Mouse (Mus musculus) kidney, embryonic 15.5 days (tissue): ENCODE measurements around the gene Tjp1. TPM values are rescaled to one million over a fixed set of nuclear protein-coding genes. Genes with fewer than 3 reads are reported as not detected.

Experiments
- ATAC-seq: fragments of 200-750 bp; cut with Nextera tagmentation; replicated peaks from 2 replicates; pipeline ENCODE4 v1.8.0; 2017; ENCODE audit warnings: moderate TSS enrichment; ENCODE audit not compliant: low FRiP score
- H3K27ac ChIP-seq: fragments of 300-500 bp; sonication (generic); 2 replicates; pipeline ENCODE4 v1.5.1; 2015; ENCODE audit warnings: mild to moderate bottlenecking, inconsistent platforms
- H3K27me3 ChIP-seq: fragments of 300-500 bp; sonication (generic); 2 replicates; pipeline ENCODE4 v1.6.1; 2015; ENCODE audit warnings: inconsistent platforms
- H3K36me3 ChIP-seq: fragments of 300-500 bp; sonication (generic); 2 replicates; pipeline ENCODE4 v1.6.1; 2015; ENCODE audit warnings: inconsistent platforms
- H3K4me1 ChIP-seq: fragments of 300-500 bp; sonication (generic); 2 replicates; pipeline ENCODE4 v1.6.1; 2015; ENCODE audit warnings: inconsistent platforms
- H3K4me2 ChIP-seq: fragments of 300-500 bp; sonication (generic); 2 replicates; pipeline ENCODE4 v1.6.1; 2015; ENCODE audit warnings: moderate library complexity, mild to moderate bottlenecking, inconsistent platforms
- H3K4me3 ChIP-seq: fragments of 300-500 bp; sonication (generic); replicated peaks from 2 replicates; pipeline ENCODE4 v1.5.1; 2015; ENCODE audit warnings: mild to moderate bottlenecking, inconsistent platforms
- H3K9ac ChIP-seq: fragments of 300-500 bp; sonication (generic); 2 replicates; pipeline ENCODE4 v1.6.1; 2015; ENCODE audit warnings: mild to moderate bottlenecking, inconsistent platforms
- H3K9me3 ChIP-seq: fragments of 300-500 bp; sonication (generic); replicated peaks from 2 replicates; pipeline ENCODE4 v1.6.1; 2016; ENCODE audit warnings: inconsistent platforms
- WGBS: fragments of 180-500 bp; shearing (Covaris S2); methylation state at CpG from one replicate; pipeline ENCODE4 v1.1.7; 2015; ENCODE audit warnings: mixed read lengths; 5-methylcytosine and 5-hydroxymethylcytosine counted together
- polyA plus RNA-seq: library from polyadenylated mRNA; unstranded; fragments of >200 nt; fragmentation: Nextera tagmentation; extraction: Ambion mirVana; gene quantifications from 2 replicates; pipeline ENCODE4 v1.2.1, GENCODE M21; 2015

Tjp1 gene
- polyA plus RNA-seq, 1 experiment from 2014 or later, result 31.2 TPM

DNA sequence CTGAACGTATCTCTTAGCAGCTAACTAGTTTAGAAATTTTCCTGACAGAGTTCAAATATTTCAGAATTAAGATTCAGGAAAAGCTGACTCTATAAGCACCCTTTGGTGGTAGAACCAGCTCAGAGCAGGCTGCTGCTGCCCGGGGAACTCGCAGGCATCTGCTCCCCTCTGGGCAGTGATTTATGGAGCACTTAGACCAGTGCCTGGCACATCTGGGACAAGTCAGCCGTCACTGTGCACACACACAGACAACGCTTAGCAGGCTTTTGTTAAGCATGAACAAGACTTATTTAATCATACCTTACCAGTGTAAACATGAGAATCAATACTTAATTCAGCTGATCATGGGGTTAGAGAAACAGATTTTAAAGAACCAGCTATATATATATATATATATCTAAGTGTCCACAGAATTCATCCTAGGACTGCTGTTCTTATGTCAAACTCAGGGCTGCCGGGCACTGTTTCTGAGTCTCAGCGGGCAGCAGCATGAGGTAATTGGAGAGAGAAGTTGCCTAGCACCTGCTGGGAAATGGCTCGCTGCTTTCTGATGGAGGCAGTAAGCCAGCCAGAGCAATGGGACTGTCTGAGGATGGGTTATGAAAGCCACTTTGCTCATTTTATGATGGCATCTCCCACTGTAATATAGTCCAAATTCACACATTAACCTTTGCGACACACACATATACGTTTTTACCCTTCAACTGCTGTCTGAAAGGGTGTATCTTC lies 14.0 kb downstream of the Tjp1 start:
- no peaks in the 10 kb centered on the region for H3K9me3 ChIP-seq
- H3K9ac ChIP-seq, result no peak overlapping the region
- no peak overlapping the region for H3K4me3 ChIP-seq
- no peaks in the 10 kb centered on the region for H3K36me3 ChIP-seq
- WGBS, result 32% methylated on average over 10 of the region's 10 CpGs
- peaks cover 4% of the 10 kb centered on the region; the same call in 1 of the 2 replicates for H3K4me1 ChIP-seq
- H3K27ac ChIP-seq, result no peak overlapping the region
- no peaks in the 10 kb centered on the region for H3K27me3 ChIP-seq
- H3K4me2 ChIP-seq, result no peak overlapping the region
- 0 out of 2 replicates have a peak, but pooled peaks have one; percentile 58 for ATAC-seq

DNA sequence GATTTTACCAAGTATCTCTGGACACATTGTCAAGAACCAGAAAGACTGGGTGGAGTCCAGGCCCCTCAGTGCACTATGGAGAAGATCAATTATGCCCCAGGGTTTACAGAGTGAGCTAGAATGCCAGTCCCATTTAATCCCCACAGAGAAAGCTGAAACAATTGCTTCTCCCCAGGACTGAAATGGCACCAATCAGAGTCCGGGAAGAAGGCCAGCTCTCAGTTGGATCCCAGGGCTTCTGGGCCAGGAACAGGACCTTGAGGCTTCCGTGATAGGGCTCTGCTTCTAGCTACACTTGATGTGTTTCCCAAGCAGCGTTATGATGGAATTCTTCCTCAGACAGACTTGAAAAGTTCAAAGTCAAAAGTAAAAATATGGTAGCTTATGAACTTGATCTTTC lies 18.2 kb downstream of the Tjp1 start:
- H3K9ac ChIP-seq, result no peak overlapping the region
- H3K4me3 ChIP-seq, result no peak overlapping the region
- ATAC-seq, result no peak
- H3K4me1 ChIP-seq, result peaks cover 4% of the 10 kb centered on the region; the same call in 1 of the 2 replicates
- H3K4me2 ChIP-seq, result no peak overlapping the region
- H3K9me3 ChIP-seq, result no peaks in the 10 kb centered on the region
- H3K36me3 ChIP-seq, result no peaks in the 10 kb centered on the region
- no peaks in the 10 kb centered on the region for H3K27me3 ChIP-seq
- no peak overlapping the region for H3K27ac ChIP-seq
- 83% methylated on average over 3 of the region's 3 CpGs for WGBS

DNA sequence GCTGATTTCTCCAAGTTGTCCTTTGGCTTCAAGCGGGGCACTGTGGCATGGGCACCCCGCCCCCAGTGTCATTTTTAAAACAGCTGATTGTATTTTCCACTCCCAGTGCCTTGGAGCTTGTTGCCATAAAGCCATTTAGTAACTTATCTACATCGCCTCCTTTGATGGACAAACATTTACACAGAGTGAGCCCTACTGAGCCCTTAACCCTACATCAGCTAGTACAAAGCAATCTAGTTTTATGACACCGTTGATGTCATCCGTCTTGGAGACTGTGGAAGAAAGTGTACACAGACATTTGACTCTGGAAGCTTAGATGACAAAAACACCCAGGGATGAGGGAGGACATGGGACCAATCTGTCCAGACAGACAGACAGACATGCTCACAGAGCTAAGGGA lies 20.2 kb downstream of the Tjp1 start:
- Histone ChIP-seq H3K9ac (no peak overlapping the region), H3K4me3 (no peak overlapping the region), H3K27me3 (no peaks in the 10 kb centered on the region), H3K9me3 (no peaks in the 10 kb centered on the region), H3K27ac (no peak overlapping the region), H3K36me3 (no peaks in the 10 kb centered on the region), H3K4me2 (no peak overlapping the region), H3K4me1 (peaks cover 5% of the 10 kb centered on the region; the same call in 1 of the 2 replicates)
- ATAC-seq, result no peak
- WGBS, result 74% methylated on average over 5 of the region's 5 CpGs

DNA sequence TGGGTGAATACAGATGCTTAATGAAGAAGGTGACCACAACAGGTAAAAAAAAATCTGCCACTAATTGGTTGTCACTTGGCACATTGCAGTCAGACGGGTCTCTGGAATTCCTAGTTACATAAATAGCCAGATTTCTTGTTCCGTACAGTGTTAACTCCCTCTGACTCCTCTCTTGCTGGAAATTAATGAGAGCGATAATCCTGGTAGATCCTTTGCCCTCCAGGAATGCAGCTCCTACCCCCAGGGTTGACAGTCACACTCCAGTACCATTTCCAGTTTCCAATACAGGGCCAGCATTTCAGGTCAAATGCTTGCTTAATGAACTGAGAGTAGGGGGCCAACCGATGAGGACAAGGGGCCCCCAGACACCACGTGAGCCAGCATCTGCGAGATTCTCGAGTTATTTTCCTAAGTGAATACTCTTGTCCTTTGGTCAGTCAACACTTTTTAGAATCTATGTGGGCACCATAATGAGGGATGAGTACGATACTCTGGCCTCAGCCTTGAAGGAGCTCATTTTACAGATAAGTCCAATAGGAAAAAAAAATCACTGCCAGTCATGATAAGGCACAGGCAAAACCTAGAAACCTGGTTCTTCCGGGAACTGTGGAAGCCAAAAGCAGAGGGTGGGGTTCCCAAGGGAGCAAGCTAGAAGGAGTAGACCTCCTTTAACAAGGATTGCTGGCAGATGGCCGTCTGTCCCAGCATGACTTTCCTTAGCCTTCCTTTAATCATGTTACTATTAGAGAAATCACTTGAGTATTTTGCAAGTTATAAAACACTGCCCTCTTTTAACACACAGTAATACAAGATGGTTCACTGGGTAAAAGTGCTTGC lies 24.9 kb downstream of the Tjp1 start:
- no peaks in the 10 kb centered on the region for H3K36me3 ChIP-seq
- H3K27ac ChIP-seq, result no peak overlapping the region
- ATAC-seq, result no peak
- H3K9me3 ChIP-seq, result no peaks in the 10 kb centered on the region
- no peak overlapping the region for H3K4me2 ChIP-seq
- H3K27me3 ChIP-seq, result no peaks in the 10 kb centered on the region
- no peak overlapping the region for H3K9ac ChIP-seq
- WGBS, result 48% methylated on average over 10 of the region's 10 CpGs
- no peak overlapping the region for H3K4me3 ChIP-seq
- H3K4me1 ChIP-seq, result peaks cover 22% of the 10 kb centered on the region

DNA sequence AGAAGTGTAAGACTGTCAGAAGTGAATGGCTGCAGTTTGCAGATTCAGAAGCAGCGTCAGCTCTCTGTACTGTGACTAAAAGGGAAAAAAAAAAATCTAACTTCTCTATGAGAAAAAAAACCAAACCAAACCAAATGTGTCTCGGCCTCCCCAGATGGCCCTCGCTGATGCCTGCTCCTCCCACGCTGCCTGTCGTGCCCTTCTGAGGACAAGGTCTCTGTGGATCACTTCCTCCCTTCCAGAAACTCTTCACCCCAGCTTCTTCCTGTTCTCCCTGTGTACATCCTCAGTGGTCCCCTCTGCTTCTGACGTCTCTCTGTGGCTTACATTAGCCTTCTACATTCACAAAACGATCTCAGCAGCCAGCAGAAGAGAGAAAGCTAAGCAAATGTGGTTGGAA lies 26.8 kb downstream of the Tjp1 start:
- H3K36me3 ChIP-seq, result no peaks in the 10 kb centered on the region
- ATAC-seq, result no peak
- H3K27ac ChIP-seq, result no peak overlapping the region
- peaks cover 22% of the 10 kb centered on the region for H3K4me1 ChIP-seq
- H3K9me3 ChIP-seq, result no peaks in the 10 kb centered on the region
- H3K4me3 ChIP-seq, result no peak overlapping the region
- WGBS, result 15% methylated on average over 7 of the region's 7 CpGs
- no peak overlapping the region for H3K4me2 ChIP-seq
- H3K9ac ChIP-seq, result no peak overlapping the region
- H3K27me3 ChIP-seq, result no peaks in the 10 kb centered on the region

DNA sequence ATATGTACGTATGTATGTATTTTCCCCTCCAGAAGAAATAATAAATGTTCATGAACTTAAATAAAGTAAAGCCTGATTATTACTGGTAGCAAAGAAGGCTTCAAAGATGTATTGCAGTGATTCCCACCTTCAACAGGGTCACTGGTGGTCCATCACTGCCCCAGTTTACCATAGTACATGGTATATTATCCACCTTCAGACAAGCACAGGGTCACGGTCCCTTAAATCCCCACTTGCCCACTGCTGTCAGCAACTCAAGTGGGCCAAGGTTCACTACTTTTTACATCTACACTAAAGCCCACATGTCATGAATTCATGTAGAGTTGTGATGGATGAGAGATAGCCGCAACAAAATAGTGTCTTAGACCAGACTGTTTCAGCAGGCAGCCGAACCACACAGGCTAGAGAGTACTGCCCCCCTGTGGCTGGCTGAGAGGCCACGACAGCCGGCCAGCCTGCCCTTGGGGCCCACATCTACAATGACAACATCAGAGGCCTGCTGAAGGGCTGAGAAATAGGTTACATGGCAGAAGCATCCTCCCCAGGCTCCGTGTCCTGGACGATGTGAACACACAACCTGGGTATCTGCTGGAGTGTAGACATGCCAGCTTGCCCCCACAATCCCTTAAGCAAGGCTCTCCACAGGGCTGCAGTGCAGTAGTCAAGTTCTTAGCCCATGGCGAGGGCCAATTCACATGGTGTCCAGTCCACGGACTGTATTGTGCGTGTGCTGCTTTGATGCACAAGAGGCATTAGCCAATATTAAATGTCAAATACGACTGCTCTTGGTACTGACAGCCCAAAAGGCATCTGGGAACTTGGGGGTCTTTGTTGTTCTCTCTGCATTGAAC lies 29.6 kb downstream of the Tjp1 start:
- Histone ChIP-seq H3K4me2 (no peak overlapping the region), H3K4me3 (no peak overlapping the region), H3K4me1 (peaks cover 26% of the 10 kb centered on the region), H3K27me3 (no peaks in the 10 kb centered on the region), H3K27ac (no peak overlapping the region), H3K9me3 (no peaks in the 10 kb centered on the region), H3K36me3 (no peaks in the 10 kb centered on the region), H3K9ac (no peak overlapping the region)
- WGBS, result 53% methylated on average over 12 of the region's 12 CpGs
- ATAC-seq, result peak; percentile 82

DNA sequence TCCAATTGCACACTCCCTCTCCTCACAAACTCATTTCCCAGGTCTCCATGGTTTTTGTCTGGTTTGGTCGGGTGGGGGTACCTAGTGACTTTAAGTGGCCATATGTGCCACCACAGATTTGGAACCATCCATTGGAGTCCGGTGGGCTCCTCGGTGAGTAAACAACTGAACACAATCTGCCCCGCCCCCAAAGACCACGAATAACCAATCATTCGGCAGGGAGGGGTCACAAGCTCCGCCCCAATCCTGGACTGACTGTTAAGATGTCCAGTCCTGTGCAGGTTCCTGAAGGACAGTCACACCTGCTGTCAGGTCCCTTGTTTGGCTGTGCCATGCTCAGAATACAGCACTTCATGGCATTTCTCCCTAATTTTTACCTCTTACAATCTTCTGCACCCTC lies 37.1 kb downstream of the Tjp1 start:
- no peak for ATAC-seq
- 0 out of 2 replicates have a peak, but pooled peaks cover 3% of the 10 kb centered on the region for H3K27me3 ChIP-seq
- no peak overlapping the region for H3K4me3 ChIP-seq
- no peak overlapping the region for H3K9ac ChIP-seq
- no peak overlapping the region for H3K4me2 ChIP-seq
- H3K36me3 ChIP-seq, result no peaks in the 10 kb centered on the region
- no peaks in the 10 kb centered on the region for H3K9me3 ChIP-seq
- WGBS, result 75% methylated on average over 7 of the region's 7 CpGs
- peaks cover 11% of the 10 kb centered on the region for H3K4me1 ChIP-seq
- no peak overlapping the region for H3K27ac ChIP-seq

DNA sequence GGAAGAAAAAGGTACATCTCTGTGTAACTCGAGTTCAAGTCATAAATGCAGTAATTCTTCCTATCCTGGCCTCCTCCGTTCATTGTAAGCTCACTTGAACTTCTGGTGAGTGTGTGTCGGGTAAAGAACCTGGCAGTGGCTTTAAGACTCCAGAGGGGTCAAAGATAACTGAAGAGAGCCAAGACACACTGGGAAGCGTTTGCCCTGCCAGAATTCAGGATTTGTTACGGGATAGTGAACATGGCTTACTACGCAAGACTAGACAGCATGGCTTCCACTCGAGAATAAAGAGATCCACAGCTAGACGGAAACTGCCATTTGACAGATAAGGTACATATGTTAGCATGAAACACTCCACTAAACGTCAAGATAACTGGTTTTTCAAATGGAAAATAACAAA lies 37.8 kb downstream of the Tjp1 start:
- ATAC-seq, result no peak
- H3K9me3 ChIP-seq, result no peaks in the 10 kb centered on the region
- no peak overlapping the region for H3K4me3 ChIP-seq
- H3K4me1 ChIP-seq, result peaks cover 11% of the 10 kb centered on the region
- no peak overlapping the region for H3K9ac ChIP-seq
- 70% methylated on average over 9 of the region's 9 CpGs for WGBS
- no peak overlapping the region for H3K27ac ChIP-seq
- H3K27me3 ChIP-seq, result 0 out of 2 replicates have a peak, but pooled peaks cover 3% of the 10 kb centered on the region
- no peaks in the 10 kb centered on the region for H3K36me3 ChIP-seq
- H3K4me2 ChIP-seq, result no peak overlapping the region

DNA sequence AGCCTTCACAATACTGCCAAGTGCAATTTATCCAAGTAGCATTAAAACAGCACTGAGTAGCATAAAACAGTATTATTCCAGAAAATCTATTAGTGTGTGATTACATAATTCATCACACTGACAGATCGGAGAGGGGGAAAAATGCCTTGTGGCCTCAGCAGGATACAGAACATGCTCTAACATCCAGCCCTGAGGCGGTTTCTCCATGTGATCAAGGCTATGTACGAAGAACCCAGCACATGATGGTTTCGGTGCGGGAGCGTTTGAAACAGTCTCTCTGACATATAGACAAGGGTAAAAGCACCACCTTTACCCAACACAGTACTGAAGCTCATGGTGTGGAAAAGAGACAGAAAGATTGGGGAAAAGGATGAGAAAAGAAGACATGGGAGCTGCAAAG lies 38.4 kb downstream of the Tjp1 start:
- H3K27me3 ChIP-seq, result 0 out of 2 replicates have a peak, but pooled peaks cover 3% of the 10 kb centered on the region
- no peak overlapping the region for H3K9ac ChIP-seq
- no peak overlapping the region for H3K4me2 ChIP-seq
- WGBS, result 88% methylated on average over 6 of the region's 6 CpGs
- H3K36me3 ChIP-seq, result no peaks in the 10 kb centered on the region
- no peaks in the 10 kb centered on the region for H3K9me3 ChIP-seq
- no peak overlapping the region for H3K4me3 ChIP-seq
- H3K4me1 ChIP-seq, result peaks cover 13% of the 10 kb centered on the region
- no peak overlapping the region for H3K27ac ChIP-seq
- no peak for ATAC-seq

DNA sequence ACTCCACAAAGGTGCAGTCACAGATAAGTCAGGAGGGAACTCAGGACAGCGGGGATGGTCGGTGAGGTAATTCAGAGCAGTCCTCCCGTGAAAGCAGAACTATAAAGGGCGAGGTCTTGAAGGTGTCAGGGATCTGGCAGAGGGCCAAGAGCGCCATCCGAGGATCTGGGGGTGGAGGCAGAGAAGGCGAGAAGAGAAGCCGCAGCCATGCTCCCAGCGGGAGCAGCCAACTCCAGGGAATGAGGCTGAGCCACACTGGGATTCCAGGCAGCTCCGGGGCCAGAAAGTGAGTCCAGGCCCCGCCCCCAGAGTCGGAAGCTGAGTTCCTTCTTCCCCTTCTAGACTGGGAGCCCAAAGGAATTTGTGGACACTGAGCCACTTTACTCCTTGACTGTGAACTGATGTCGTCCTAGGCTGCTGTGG lies 41.3 kb downstream of the Tjp1 start:
- H3K9me3 ChIP-seq, result no peaks in the 10 kb centered on the region
- 0 out of 2 replicates have a peak, but pooled peaks cover 3% of the 10 kb centered on the region for H3K27me3 ChIP-seq
- no peaks in the 10 kb centered on the region for H3K36me3 ChIP-seq
- WGBS, result 4% methylated on average over 13 of the region's 13 CpGs
- H3K4me2 ChIP-seq, result peak overlapping the region; percentile 55
- peak; percentile 77 for ATAC-seq
- H3K9ac ChIP-seq, result no peak overlapping the region
- peak overlapping the region; percentile 18 for H3K4me3 ChIP-seq
- H3K27ac ChIP-seq, result no peak overlapping the region
- peaks cover 19% of the 10 kb centered on the region for H3K4me1 ChIP-seq

DNA sequence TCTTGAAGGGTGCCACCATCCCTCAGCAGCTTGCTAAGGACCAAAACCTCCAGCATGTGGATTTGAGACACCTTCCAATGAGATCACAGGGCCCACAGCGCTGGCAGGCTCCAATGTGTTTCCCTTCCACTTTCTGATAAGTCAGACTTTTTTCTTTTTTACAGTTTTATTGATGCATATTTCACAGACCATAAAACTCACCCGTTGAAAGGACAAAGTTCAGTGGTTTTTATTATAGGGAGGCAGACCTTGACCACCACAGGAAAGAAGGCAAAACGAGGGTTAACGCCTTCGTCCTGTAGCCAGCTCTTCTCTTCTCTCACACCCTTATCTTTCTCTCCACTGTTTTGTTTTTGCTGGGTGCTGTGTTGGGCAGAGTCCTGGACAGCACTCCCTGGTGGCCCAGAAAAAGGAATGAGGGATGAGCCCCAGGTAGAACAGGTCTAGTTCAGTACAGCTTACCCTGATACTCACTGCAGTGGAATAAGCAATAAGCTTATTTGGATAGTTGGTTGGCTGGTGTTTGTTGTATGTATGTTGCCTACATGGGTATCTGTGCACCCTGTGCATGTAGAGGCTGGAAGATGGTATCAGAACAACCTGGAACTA lies 43.3 kb downstream of the Tjp1 start:
- no peak overlapping the region for H3K9ac ChIP-seq
- peaks cover 19% of the 10 kb centered on the region for H3K4me1 ChIP-seq
- ATAC-seq, result peak; percentile 26; the same call in 1 of the 2 replicates
- no peak overlapping the region for H3K27ac ChIP-seq
- H3K4me2 ChIP-seq, result no peak overlapping the region
- 7% methylated on average over 5 of the region's 5 CpGs for WGBS
- no peaks in the 10 kb centered on the region for H3K36me3 ChIP-seq
- H3K27me3 ChIP-seq, result 0 out of 2 replicates have a peak, but pooled peaks cover 3% of the 10 kb centered on the region
- H3K4me3 ChIP-seq, result no peak overlapping the region
- H3K9me3 ChIP-seq, result no peaks in the 10 kb centered on the region
